ENCODE assay signal across 9 mouse cellular contexts in the genomic region with DNA sequence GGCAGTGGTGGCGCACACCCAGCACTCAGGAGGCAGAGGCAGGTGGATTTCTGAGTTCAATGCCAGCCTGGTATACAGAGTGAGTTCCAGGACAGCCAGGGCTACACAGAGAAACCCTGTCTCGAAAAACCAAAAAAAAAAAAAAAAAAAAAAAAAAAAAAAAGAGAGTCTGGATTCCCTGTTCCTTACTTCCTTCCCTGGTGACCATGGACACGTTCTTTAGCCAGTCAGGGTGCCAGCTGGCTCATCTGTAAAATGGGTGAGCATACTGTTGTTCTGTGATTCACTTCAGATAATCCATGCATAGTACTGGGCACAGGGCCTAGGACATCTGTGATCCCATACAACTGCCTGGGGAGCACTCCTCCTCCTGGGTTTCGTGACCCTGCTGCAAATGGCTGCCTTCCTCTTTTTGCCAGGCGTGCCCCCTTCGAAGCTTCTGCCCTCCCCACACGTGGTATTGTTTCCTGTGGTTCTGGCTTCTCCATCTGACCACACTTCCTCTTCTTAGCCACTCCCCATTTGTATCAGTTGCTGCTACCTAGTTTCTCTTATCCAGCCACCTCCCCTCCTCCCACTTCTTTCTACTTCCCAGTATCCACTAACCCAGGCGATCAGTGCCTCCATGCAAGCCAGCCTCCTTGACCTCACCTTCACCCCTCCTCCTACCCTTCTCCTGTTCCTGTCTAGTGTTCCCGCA.
DNase-seq lines count a peak whose midpoint lies in the region; ATAC-seq lines count a peak whose summit lies in the region.
"Had no signal": no experiment of that assay in that cellular context is flagged by ENCODE, and none has a peak within 500 bp of the region (broad histone marks: within the 10 kb centered on the region; RNA-seq: fewer than 3 reads in every experiment).

No protein-coding gene starts in this region.

- H3K27ac ChIP-seq in midbrain, embryonic 11.5 days (ENCODE audit: low read depth, low read length), result no peak overlapping the region
- no peak overlapping the region for H3K27ac ChIP-seq in midbrain, embryonic 16.5 days (ENCODE audit: low read length)

- H3K9ac ChIP-seq in midbrain, embryonic 11.5 days (ENCODE audit: low read length), result no peak overlapping the region
- H3K9ac ChIP-seq in midbrain, embryonic 16.5 days (ENCODE audit: low read depth, low read length), result no peak overlapping the region
- H3K9ac ChIP-seq: forebrain, postnatal 0 days had no signal

- no peaks in the 10 kb centered on the region for H3K4me1 ChIP-seq in midbrain, embryonic 11.5 days (ENCODE audit: control insufficient read depth, insufficient read depth, low read length)
- no peaks in the 10 kb centered on the region for H3K4me1 ChIP-seq in midbrain, embryonic 16.5 days (ENCODE audit: control insufficient read depth, insufficient read depth, low read length)

- H3K4me3 ChIP-seq in midbrain, embryonic 11.5 days (ENCODE audit: low read depth, low read length), result no peak overlapping the region
- H3K4me3 ChIP-seq in midbrain, embryonic 16.5 days (ENCODE audit: low read depth, low read length), result no peak overlapping the region

- ATAC-seq in midbrain, embryonic 11.5 days (ENCODE audit: low FRiP score), result no peak
- ATAC-seq in midbrain, embryonic 16.5 days, result no peak
- ATAC-seq in activated CD4-positive, CD25-positive, alpha-beta regulatory T cell, adult 4 months, result peak; percentile 74
- ATAC-seq: forebrain, postnatal 0 days had no signal

- no peaks in the 10 kb centered on the region; the same call in 1 of the 2 replicates for H3K9me3 ChIP-seq in midbrain, embryonic 11.5 days (ENCODE audit: control insufficient read depth, low read length)
- 0 out of 2 replicates have a peak, but pooled peaks cover 2% of the 10 kb centered on the region for H3K9me3 ChIP-seq in midbrain, embryonic 16.5 days (replicated peaks; ENCODE audit: control insufficient read depth, low read length, poor library complexity, severe bottlenecking)

- H3K36me3 ChIP-seq in midbrain, embryonic 11.5 days (ENCODE audit: control insufficient read depth, insufficient read depth, low read length), result no peaks in the 10 kb centered on the region
- H3K36me3 ChIP-seq in midbrain, embryonic 16.5 days (ENCODE audit: control insufficient read depth, insufficient read depth, low read length), result no peaks in the 10 kb centered on the region

- no peak overlapping the region for H3K4me2 ChIP-seq in midbrain, embryonic 11.5 days
- H3K4me2 ChIP-seq in midbrain, embryonic 16.5 days (ENCODE audit: low read length), result no peak overlapping the region

- 88% methylated on average over 9 of the region's 9 CpGs for WGBS in midbrain, embryonic 11.5 days
- 85% methylated on average over 9 of the region's 9 CpGs for WGBS in midbrain, embryonic 16.5 days

- DNase-seq in midbrain, embryonic 11.5 days (ENCODE audit: low spot score, missing footprints), result peak; percentile 59
- DNase-seq in lung, postnatal 4 days, result peak; percentile 67 to 71
- DNase-seq in thymus, postnatal 14 days, result peak; percentile 33
- no peak for DNase-seq in urinary bladder, adult 18-20 months (ENCODE audit: low spot score in 2 of 2)
- DNase-seq in Muller cell, postnatal 12 days (ENCODE audit: inconsistent ontology term), result no peak
- DNase-seq in cerebellum, adult 11-12 months, result no peak
- DNase-seq: forebrain, postnatal 0 days had no signal

- no peaks in the 10 kb centered on the region for H3K27me3 ChIP-seq in midbrain, embryonic 11.5 days (ENCODE audit: control insufficient read depth, insufficient read depth, low read length)
- H3K27me3 ChIP-seq in midbrain, embryonic 16.5 days (ENCODE audit: control insufficient read depth, insufficient read depth, low read depth, low read length), result no peaks in the 10 kb centered on the region

Comparison
In these comparisons a context has a peak if more than half of its experiments do, and no peak if none do; other contexts are left out.
1. DNase-seq: peak in midbrain, embryonic 11.5 days (single experiment), lung, postnatal 4 days (2 of 2) and thymus, postnatal 14 days (single experiment); none in urinary bladder, adult 18-20 months (0 of 2), Muller cell, postnatal 12 days (single experiment) and cerebellum, adult 11-12 months (single experiment).